Comparison of ENCODE assay signal across 8 mouse cellular contexts in genomic region chr15:81360345-81361021, GRCm38 (mm10). TPM values are rescaled to one million over a fixed set of nuclear protein-coding genes. Genes with fewer than 3 reads are reported as not detected.
DNase-seq lines count a peak whose midpoint lies in the region; ATAC-seq lines count a peak whose summit lies in the region.

Slc25a17 (minus strand) TSS chr15:81360812.

- H3K27me3 ChIP-seq in megakaryocyte, embryonic 14.5 days (replicated peaks) = no peaks in the 10 kb centered on the region

- H3K4me1 ChIP-seq in megakaryocyte, embryonic 14.5 days = peaks cover 61% of the 10 kb centered on the region

- H3K9me3 ChIP-seq in megakaryocyte, embryonic 14.5 days = no peaks in the 10 kb centered on the region

- H3K4me3 ChIP-seq in megakaryocyte, embryonic 14.5 days (replicated peaks) = peak within 1 kb of the TSS; percentile 96

- peaks cover 32% of the 10 kb centered on the region for H3K36me3 ChIP-seq in megakaryocyte, embryonic 14.5 days (replicated peaks; ENCODE audit: low read length)

- ATAC-seq in common myeloid progenitor, adult 5-6 weeks (replicated peaks; ENCODE audit: low read depth, poor library complexity, severe bottlenecking) = peak; percentile 99

- DNase-seq in ZHBTc4 (ENCODE audit: low read depth, low spot score) = peak; percentile 98
- DNase-seq in gastrocnemius, adult 8-10 months (ENCODE audit: low spot score in 2 of 2) = peak; percentile 92 to 93
- peak; percentile 89 for DNase-seq in hindlimb bud, embryonic 11.5 days (ENCODE audit: extremely low spot score, low read depth, low spot score)
- peak; percentile 72 to 89 for DNase-seq in left cerebral cortex, adult 8-10 months (ENCODE audit: low spot score in 2 of 2)
- peak; percentile 97 for DNase-seq in right cerebral cortex, postnatal 10 days (ENCODE audit: low spot score in 2 of 2)
- DNase-seq in urinary bladder, postnatal 25 days (ENCODE audit: low spot score) = peak; percentile 89

RNA-seq across cellular contexts. Expression of gene Slc25a17, which starts in this region (rescaled TPM):
- total RNA-seq in common myeloid progenitor, adult 5-6 weeks (2017) = 82.7 and 97.2 TPM in 2 replicates
- total RNA-seq in gastrocnemius, adult 8-10 months (2022) = 1 to 10 TPM; 4.9 to 8.7 (median 7.5) TPM
- 10 to 100 TPM; 41.6 to 50.4 (median 43.6) TPM for total RNA-seq in left cerebral cortex, adult 8-10 months (2022)
- polyA plus RNA-seq in megakaryocyte, embryonic 14.5 days (2012; ENCODE audit: insufficient read depth, low replicate concordance) = 3.7 TPM in 1 of 2 replicates, not detected in the other

Comparison
In these comparisons a context has a peak if more than half of its experiments do, and no peak if none do; other contexts are left out.
1. Peak in every context shown above with its lines: DNase-seq, ATAC-seq and H3K4me3 ChIP-seq.